Mouse (Mus musculus) MEL (cell line): Measurements from ENCODE around the gene Tpcn2. TPM values are rescaled to one million over a fixed set of nuclear protein-coding genes. Genes with fewer than 3 reads are reported as not detected.

ENCODE experiments used
- DNase-seq: peaks from one replicate; pipeline ENCODE4 v3.0.0; 2011; ENCODE audit warnings: low read depth, low spot score
- H3K27ac ChIP-seq: 2 replicates; pipeline ENCODE4 v1.5.1; 2012; ENCODE audit warnings: low read depth, mild to moderate bottlenecking, control low read depth, low read length, moderate library complexity; ENCODE audit not compliant: control insufficient read depth
- H3K27me3 ChIP-seq, 2 experiments: fragments of 150-350 bp in 1 of 2; sonication (generic) in 1 of 2; 2 replicates each; pipeline ENCODE4 v1.6.1; 2012; ENCODE audit warnings: low read length in 2 of 2, mild to moderate bottlenecking in 2 of 2, improper control_type of control experiment in 1 of 2, moderate library complexity in 1 of 2; ENCODE audit not compliant: insufficient read depth in 2 of 2, control insufficient read depth in 1 of 2
- H3K36me3 ChIP-seq, 2 experiments: 2 replicates each; pipeline ENCODE4 v1.6.1; 2012 to 2014; ENCODE audit warnings: low read length in 2 of 2, improper control_type of control experiment in 1 of 2, inconsistent platforms in 1 of 2, mild to moderate bottlenecking in 1 of 2; ENCODE audit not compliant: insufficient read depth in 2 of 2, control insufficient read depth in 1 of 2
- H3K4me1 ChIP-seq, 2 experiments: fragments of 150-350 bp in 1 of 2; sonication (generic) in 1 of 2; 2 replicates each; pipeline ENCODE4 v1.6.1; 2012; ENCODE audit warnings: low read length in 2 of 2, improper control_type of control experiment in 1 of 2, mild to moderate bottlenecking in 1 of 2; ENCODE audit not compliant: insufficient read depth in 2 of 2, control insufficient read depth in 1 of 2
- H3K4me3 ChIP-seq, 2 experiments: fragments of 150-350 bp in 1 of 2; sonication (generic) in 1 of 2; 2 replicates each; pipeline ENCODE4 v1.5.1; 2012; ENCODE audit warnings: low read depth in 2 of 2, low read length in 2 of 2, mild to moderate bottlenecking in 2 of 2, moderate library complexity in 2 of 2, control low read depth in 1 of 2, improper control_type of control experiment in 1 of 2; ENCODE audit not compliant: control insufficient read depth in 1 of 2, insufficient read depth in 1 of 2
- H3K79me2 ChIP-seq: 2 replicates; pipeline ENCODE4 v1.6.1; 2012; ENCODE audit warnings: mild to moderate bottlenecking, low read length, moderate library complexity; ENCODE audit not compliant: control insufficient read depth, poor library complexity, insufficient read depth
- H3K9ac ChIP-seq: 2 replicates; pipeline ENCODE4 v1.6.1; 2012; ENCODE audit warnings: low read depth, mild to moderate bottlenecking, control low read depth, low read length, moderate library complexity; ENCODE audit not compliant: control insufficient read depth, poor library complexity, severe bottlenecking
- H3K9me3 ChIP-seq: fragments of 150-350 bp; sonication (generic); replicated peaks from 2 replicates; pipeline ENCODE4 v1.6.1; 2012; ENCODE audit warnings: mild to moderate bottlenecking, low read length, improper control_type of control experiment, moderate library complexity; ENCODE audit not compliant: insufficient read depth
- BHLHE40 ChIP-seq: IDR thresholded peaks from 2 replicates; pipeline ENCODE4 v1.6.1; 2012; ENCODE audit warnings: low read depth, mild to moderate bottlenecking, inconsistent platforms, low read length, improper control_type of control experiment, borderline replicate concordance
- EP300 ChIP-seq, 2 experiments: IDR thresholded peaks; 2 replicates each; pipeline ENCODE4 v1.6.1; 2011; ENCODE audit warnings: improper control_type of control experiment in 2 of 2, low read length in 2 of 2, low read depth in 1 of 2, mild to moderate bottlenecking in 1 of 2
- ETS1 ChIP-seq: IDR thresholded peaks from 2 replicates; pipeline ENCODE4 v1.6.1; 2012; ENCODE audit warnings: low read depth, mild to moderate bottlenecking, inconsistent platforms, low read length, improper control_type of control experiment, moderate library complexity
- GABPA ChIP-seq: IDR thresholded peaks from 2 replicates; pipeline ENCODE4 v1.6.1; 2012; ENCODE audit warnings: low read depth, mild to moderate bottlenecking, inconsistent platforms, low read length, improper control_type of control experiment, moderate library complexity
- GATA1 ChIP-seq: IDR thresholded peaks from 2 replicates; pipeline ENCODE4 v1.6.1; 2011; ENCODE audit warnings: low read depth, low read length, improper control_type of control experiment
- KAT2A ChIP-seq: conservative IDR thresholded peaks from 2 replicates; pipeline ENCODE4 v1.6.1; 2012; ENCODE audit warnings: low read depth, low read length, improper control_type of control experiment, inconsistent platforms
- MAX ChIP-seq: IDR thresholded peaks from 2 replicates; pipeline ENCODE4 v1.6.1; 2011; ENCODE audit warnings: low read length, improper control_type of control experiment
- MEF2A ChIP-seq: IDR thresholded peaks from 2 replicates; pipeline ENCODE4 v1.6.1; 2014; ENCODE audit warnings: low read depth, mild to moderate bottlenecking, inconsistent platforms, low read length, improper control_type of control experiment; ENCODE audit not compliant: poor library complexity, insufficient replicate concordance, severe bottlenecking; ENCODE audit errors: extremely low read depth
- MYB ChIP-seq: IDR thresholded peaks from 2 replicates; pipeline ENCODE4 v1.6.1; 2011; ENCODE audit warnings: mild to moderate bottlenecking, low read depth, low read length, improper control_type of control experiment
- MYC ChIP-seq: IDR thresholded peaks from 2 replicates; pipeline ENCODE4 v1.6.1; 2011; ENCODE audit warnings: low read depth, mild to moderate bottlenecking, low read length, improper control_type of control experiment, moderate library complexity
- NELFE ChIP-seq: IDR thresholded peaks from 2 replicates; pipeline ENCODE4 v1.6.1; 2011; ENCODE audit warnings: low read depth, low read length, improper control_type of control experiment
- NRF1 ChIP-seq: IDR thresholded peaks from 2 replicates; pipeline ENCODE4 v1.6.1; 2014; ENCODE audit warnings: low read depth, mild to moderate bottlenecking, inconsistent platforms, low read length, improper control_type of control experiment, moderate library complexity; ENCODE audit not compliant: poor library complexity, insufficient read depth, severe bottlenecking
- POLR2AphosphoS5 ChIP-seq: IDR thresholded peaks from 2 replicates; pipeline ENCODE4 v1.6.1; 2012; ENCODE audit warnings: low read depth, borderline replicate concordance, mild to moderate bottlenecking, inconsistent platforms, low read length, moderate library complexity, mixed read lengths
- RAD21 ChIP-seq: IDR thresholded peaks from 2 replicates; pipeline ENCODE4 v1.6.1; 2011; ENCODE audit warnings: mild to moderate bottlenecking, low read depth, low read length, improper control_type of control experiment
- RCOR1 ChIP-seq: IDR thresholded peaks from 2 replicates; pipeline ENCODE4 v1.6.1; 2012; ENCODE audit warnings: low read depth, mild to moderate bottlenecking, inconsistent platforms, low read length, improper control_type of control experiment
- TBP ChIP-seq: IDR thresholded peaks from 2 replicates; pipeline ENCODE4 v1.8.0; 2011; ENCODE audit warnings: low read depth, low read length, improper control_type of control experiment
- TCF12 ChIP-seq: IDR thresholded peaks from 2 replicates; pipeline ENCODE4 v1.6.1; 2014; ENCODE audit warnings: low read depth, mild to moderate bottlenecking, inconsistent platforms, low read length, improper control_type of control experiment, moderate library complexity
- USF1 ChIP-seq: IDR thresholded peaks from 2 replicates; pipeline ENCODE4 v1.6.1; 2014; ENCODE audit warnings: low read depth, mild to moderate bottlenecking, inconsistent platforms, low read length, improper control_type of control experiment, moderate library complexity
- USF2 ChIP-seq, 2 experiments: IDR thresholded peaks; 2 replicates each; pipeline ENCODE4 v1.6.1; 2011 to 2012; ENCODE audit warnings: improper control_type of control experiment in 2 of 2, low read length in 2 of 2, borderline replicate concordance in 1 of 2, inconsistent platforms in 1 of 2, low read depth in 1 of 2, mild to moderate bottlenecking in 1 of 2; ENCODE audit not compliant: insufficient read depth in 1 of 2
- ZC3H11A ChIP-seq: IDR thresholded peaks from 2 replicates; pipeline ENCODE4 v1.6.1; 2012; ENCODE audit warnings: low read depth, mild to moderate bottlenecking, inconsistent platforms, low read length, improper control_type of control experiment
- ZKSCAN1 ChIP-seq: IDR thresholded peaks from 2 replicates; pipeline ENCODE4 v1.6.1; 2012; ENCODE audit warnings: low read depth, mild to moderate bottlenecking, inconsistent platforms, low read length, improper control_type of control experiment, moderate library complexity
- ZMIZ1 ChIP-seq: IDR thresholded peaks from 2 replicates; pipeline ENCODE4 v1.6.1; 2012; ENCODE audit warnings: low read depth, mild to moderate bottlenecking, inconsistent platforms, low read length, improper control_type of control experiment, moderate library complexity
- ZNF384 ChIP-seq: IDR thresholded peaks from 2 replicates; pipeline ENCODE4 v1.6.1; 2012; ENCODE audit warnings: low read depth, mild to moderate bottlenecking, inconsistent platforms, low read length, improper control_type of control experiment
- polyA plus RNA-seq, 2 experiments: library from polyadenylated mRNA; stranded (reverse) in 1 of 2; unstranded in 1 of 2; fragments of >175 nt in 1 of 2; fragments of >200 nt in 1 of 2; gene quantifications; 2 replicates each; pipeline versions ENCODE4 v1.2.1 to v1.2.4; 2012; ENCODE audit warnings: low replicate concordance in 2 of 2, low read depth in 1 of 2; ENCODE audit not compliant: insufficient read length in 2 of 2, insufficient read depth in 1 of 2, missing spikeins in 1 of 2
- total RNA-seq: library from RNA; depleted of rRNA; stranded (reverse); fragments of 300-350 nt; gene quantifications from 2 replicates; pipeline ENCODE4 v1.2.3, GENCODE M21; 2012

Tpcn2 gene
- total and polyA plus RNA-seq, 3 experiments = 6.4 to 10.3 TPM; not detected in 1

DNA sequence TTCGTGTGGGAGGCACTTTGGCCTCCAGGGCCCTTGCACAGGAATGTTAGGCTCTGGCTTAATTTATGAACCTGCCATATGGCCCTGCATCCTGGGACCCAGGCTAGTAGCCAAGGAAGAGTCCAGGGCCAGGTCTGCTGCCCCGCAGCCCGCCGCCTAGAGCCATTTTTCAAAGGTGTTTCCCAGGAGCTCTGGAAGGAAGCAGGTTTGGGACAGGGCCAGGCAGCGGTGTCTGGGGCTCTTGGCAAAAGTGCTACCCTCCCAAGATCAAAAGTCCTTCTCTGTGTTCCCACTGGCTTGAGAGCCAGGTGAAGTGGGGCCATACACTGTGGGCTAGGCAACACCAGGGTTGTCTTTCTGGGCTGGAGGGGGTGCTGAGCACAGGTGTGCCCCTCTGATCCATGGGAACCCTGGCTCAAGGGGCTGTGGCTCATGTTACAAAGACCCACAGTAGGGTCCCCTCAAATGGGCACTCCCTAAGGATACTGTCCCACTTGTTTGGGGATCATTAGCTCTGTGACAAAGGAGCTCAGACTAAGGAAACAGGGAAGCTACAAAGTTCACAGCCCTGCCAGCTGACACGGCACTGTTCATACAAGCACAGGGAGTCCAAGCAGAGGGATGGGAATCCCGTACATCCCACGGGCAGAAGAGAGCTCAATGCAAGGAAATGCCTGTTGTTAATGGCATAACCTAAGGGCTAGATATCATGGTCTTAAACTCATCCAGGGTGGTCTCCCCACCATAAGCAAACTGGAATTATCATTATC, 43.9 kb downstream of the Tpcn2 start:
- no peak for TF ChIP-seq KAT2A
- TF ChIP-seq ZC3H11A = no peak
- TF ChIP-seq MEF2A = no peak
- no peak for TF ChIP-seq POLR2AphosphoS5
- TF ChIP-seq NRF1 = no peak
- TF ChIP-seq ZNF384 = no peak
- no peak for TF ChIP-seq MYC
- no peak for TF ChIP-seq BHLHE40
- TF ChIP-seq ETS1 = no peak
- TF ChIP-seq ZMIZ1 = no peak
- no peak for TF ChIP-seq USF1
- no peaks in the 10 kb centered on the region for H3K27me3 ChIP-seq
- DNase-seq = no peak
- no peaks in the 10 kb centered on the region for H3K79me2 ChIP-seq
- no peak overlapping the region for H3K9ac ChIP-seq
- H3K36me3 ChIP-seq = no peaks in the 10 kb centered on the region
- H3K4me1 ChIP-seq = no peaks in the 10 kb centered on the region
- H3K4me3 ChIP-seq = no peak overlapping the region
- no peak overlapping the region for H3K27ac ChIP-seq
- H3K9me3 ChIP-seq = no peaks in the 10 kb centered on the region

DNA sequence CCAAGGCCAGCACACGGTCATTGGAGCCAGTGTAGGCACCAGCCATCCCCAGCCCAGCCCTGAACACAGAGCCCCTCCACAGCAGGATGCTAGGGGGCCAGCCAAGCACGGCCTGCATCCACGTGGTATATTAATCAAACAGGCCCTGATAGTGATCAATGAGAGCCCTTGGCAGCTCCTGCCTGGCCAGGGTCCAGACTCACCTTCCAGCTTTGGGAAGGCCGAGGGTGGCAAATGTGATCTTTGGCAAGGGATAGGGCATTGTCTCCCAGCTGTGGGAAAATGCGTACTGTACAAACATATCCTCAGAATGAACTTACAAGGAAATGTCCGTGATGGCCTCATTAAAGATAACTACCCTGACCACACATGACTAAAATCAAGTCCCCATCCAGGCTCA, 44.7 kb downstream of the Tpcn2 start:
- H3K4me1 ChIP-seq = no peaks in the 10 kb centered on the region
- H3K79me2 ChIP-seq = no peaks in the 10 kb centered on the region
- no peak overlapping the region for H3K4me3 ChIP-seq
- TF ChIP-seq RAD21 (no peak), USF1 (no peak), NELFE (no peak), ETS1 (no peak), MEF2A (no peak), GATA1 (no peak), MYB (no peak), GABPA (no peak), TCF12 (no peak), MAX (no peak), ZKSCAN1 (no peak), KAT2A (no peak), EP300 (IDR thresholded peaks at IDR 0.05; ENCODE audit: low read depth in 1 of 2, low read length in 2 of 2) (no peak), RCOR1 (no peak), USF2 (IDR thresholded peaks at IDR 0.05; ENCODE audit: borderline replicate concordance in 1 of 2, insufficient read depth in 1 of 2, low read depth in 1 of 2, low read length in 2 of 2) (no peak), TBP (no peak)
- H3K9ac ChIP-seq = no peak overlapping the region
- no peak for DNase-seq
- no peak overlapping the region for H3K27ac ChIP-seq
- H3K27me3 ChIP-seq = no peaks in the 10 kb centered on the region; a peak in 1 of 4 replicates
- H3K36me3 ChIP-seq = no peaks in the 10 kb centered on the region
- no peaks in the 10 kb centered on the region for H3K9me3 ChIP-seq
